Mouse (Mus musculus) left cerebral cortex, adult 2 months (tissue): ENCODE data around the gene Ctu2. TPM values are rescaled to one million over a fixed set of nuclear protein-coding genes. Genes with fewer than 3 reads are reported as not detected.

ENCODE experiments used
- DNase-seq, 2 experiments: peaks; one replicate each; pipeline ENCODE4 v3.0.0; 2021 to 2022; ENCODE audit warnings: low spot score in 2 of 2, mixed read lengths in 1 of 2; ENCODE audit errors: extremely low spot score in 1 of 2
- H3K27ac ChIP-seq: fragments of 200-600 bp; 2 replicates; pipeline ENCODE4 v1.8.1; 2022
- H3K4me3 ChIP-seq: fragments of 200-600 bp; 2 replicates; pipeline ENCODE4 v1.8.1; 2022
- CTCF ChIP-seq: fragments of 200-600 bp; IDR thresholded peaks from 2 replicates; pipeline ENCODE4 v1.8.1; 2022; ENCODE audit warnings: antibody characterized with exemption, mild to moderate bottlenecking, moderate library complexity
- intact Hi-C: fragments of 180-260 bp; cut with DNase I; formaldehyde crosslinking; loops from one replicate; pipeline ENCODE4 v1.15.1; 2025
- total RNA-seq, 2 experiments: library from RNA; stranded (reverse); gene quantifications; 2 replicates each; pipeline ENCODE4 v1.2.3; 2021

Ctu2 gene
- total RNA-seq, 2 experiments from 2014 or later = 27.0 TPM

GRCm38 (mm10) chr8:122436146-122436545, 39.8 kb upstream of the Ctu2 start:
- DNase-seq = no peak
- TF ChIP-seq CTCF = no peak
- intact Hi-C loops = no loop called here
- H3K4me3 ChIP-seq = no peak overlapping the region
- H3K27ac ChIP-seq = no peak overlapping the region

- no peak for DNase-seq
- Histone ChIP-seq H3K27ac (no peak overlapping the region), H3K4me3 (no peak overlapping the region)
- no peak for TF ChIP-seq CTCF
- intact Hi-C loops = no loop called here
These were observed 39.3 kb upstream of the Ctu2 start for GRCm38 (mm10) chr8:122436586-122437125.

- intact Hi-C loops = no loop called here
- H3K27ac ChIP-seq = no peak overlapping the region
- no peak overlapping the region for H3K4me3 ChIP-seq
- DNase-seq = no peak
- no peak for TF ChIP-seq CTCF
These were observed 38.1 kb upstream of the Ctu2 start for GRCm38 (mm10) chr8:122437708-122438331.

GRCm38 (mm10) chr8:122439336-122439735, 36.6 kb upstream of the Ctu2 start:
- intact Hi-C loops = no loop called here
- no peak overlapping the region for H3K4me3 ChIP-seq
- DNase-seq = no peak
- no peak for TF ChIP-seq CTCF
- no peak overlapping the region for H3K27ac ChIP-seq

- no peak for TF ChIP-seq CTCF
- intact Hi-C loops = loop anchor here (5.0 kb wide), 2 partner anchors 64 to 159 kb away; partner anchors contain the start of genes Zc3h18 and Zfpm1
- DNase-seq = no peak
- Histone ChIP-seq H3K27ac (no peak overlapping the region), H3K4me3 (no peak overlapping the region)
These were observed 34.6 kb upstream of the Ctu2 start for GRCm38 (mm10) chr8:122441326-122441725.

- intact Hi-C loops = loop anchor here (5.0 kb wide), 2 partner anchors 65 to 160 kb away; partner anchors contain the start of genes Zc3h18 and Zfpm1
- peak overlapping the region; percentile 69 for H3K4me3 ChIP-seq
- no peak for TF ChIP-seq CTCF
- no peak overlapping the region for H3K27ac ChIP-seq
- no peak for DNase-seq
These were observed 33.6 kb upstream of the Ctu2 start for GRCm38 (mm10) chr8:122442356-122442755.

GRCm38 (mm10) chr8:122442781-122443180, 33.2 kb upstream of the Ctu2 start:
- H3K4me3 ChIP-seq = peak overlapping the region; percentile 69
- intact Hi-C loops = loop anchor here (1.0 to 5.0 kb wide), 3 partner anchors 34 to 160 kb away; partner anchors contain the start of genes Ctu2, Rnf166, Zc3h18 and Zfpm1
- no peak for DNase-seq
- TF ChIP-seq CTCF = no peak
- H3K27ac ChIP-seq = peak overlapping the region; percentile 58

- peak; percentile 98 to 99 for DNase-seq
- TF ChIP-seq CTCF = peak; percentile 20
- Histone ChIP-seq H3K4me3 (peak within 1 kb of the TSS; percentile 69), H3K27ac (peak within 1 kb of the TSS; percentile 97)
- intact Hi-C loops = loop anchor here (1.0 to 5.0 kb wide), 3 partner anchors 33 to 161 kb away; partner anchors contain the start of genes Ctu2, Rnf166, Zc3h18 and Zfpm1
These were observed 32.5 kb upstream of the Ctu2 start, which contains the start of gene Mvd for GRCm38 (mm10) chr8:122443262-122444006. Gene Mvd, minus strand, starts transcription at chr8:122443422.

- intact Hi-C loops = loop anchor here (5.0 kb wide), 2 partner anchors 67 to 162 kb away; partner anchors contain the start of genes Zc3h18 and Zfpm1
- TF ChIP-seq CTCF = no peak
- DNase-seq = peak; percentile 66 to 77
- peak overlapping the region; percentile 97 for H3K27ac ChIP-seq
- peak overlapping the region; percentile 69 for H3K4me3 ChIP-seq
These were observed 31.7 kb upstream of the Ctu2 start for GRCm38 (mm10) chr8:122444058-122444748.

- Histone ChIP-seq H3K4me3 (peak overlapping the region; percentile 69; the same call in 1 of the 2 replicates), H3K27ac (peak overlapping the region; percentile 9)
- intact Hi-C loops = no loop called here
- no peak for DNase-seq
- TF ChIP-seq CTCF = peak; percentile 7
These were observed 30.7 kb upstream of the Ctu2 start for GRCm38 (mm10) chr8:122445203-122445602.

GRCm38 (mm10) chr8:122451161-122451703, 24.7 kb upstream of the Ctu2 start:
- Histone ChIP-seq H3K4me3 (no peak overlapping the region), H3K27ac (no peak overlapping the region)
- DNase-seq = no peak
- intact Hi-C loops = no loop called here
- no peak for TF ChIP-seq CTCF
